Mouse (Mus musculus) thymus, adult 2 months (tissue): ENCODE measurements around the gene Slco1a5.

ENCODE experiments used
- CTCF ChIP-seq: fragments of 200-500 bp; IDR thresholded peaks from 2 replicates; pipeline ENCODE4 v1.5.1; 2012; ENCODE audit warnings: mild to moderate bottlenecking, control low read depth, low read length, moderate library complexity, borderline replicate concordance; ENCODE audit not compliant: control insufficient read depth, poor library complexity, insufficient read depth; ENCODE audit errors: extremely low read depth
- POLR2A ChIP-seq: fragments of 200-500 bp; IDR thresholded peaks from 2 replicates; pipeline ENCODE4 v1.6.1; 2012; ENCODE audit warnings: mild to moderate bottlenecking, low read length, control low read depth, moderate library complexity; ENCODE audit not compliant: control insufficient read depth, poor library complexity, insufficient read depth; ENCODE audit errors: extremely low read depth

- no peak for TF ChIP-seq CTCF
- no peak for TF ChIP-seq POLR2A
These were observed 23.7 kb upstream of the Slco1a5 start for GRCm38 (mm10) chr6:142346181-142347110.
